Mouse (Mus musculus): ENCODE data around the gene Ppp1r11. TPM values are rescaled to one million over a fixed set of nuclear protein-coding genes. Genes with fewer than 3 reads are reported as not detected.

The Ppp1r11 gene
- total and polyA plus RNA-seq, 3 experiments: 113 to 247 (median 113) TPM

DNA sequence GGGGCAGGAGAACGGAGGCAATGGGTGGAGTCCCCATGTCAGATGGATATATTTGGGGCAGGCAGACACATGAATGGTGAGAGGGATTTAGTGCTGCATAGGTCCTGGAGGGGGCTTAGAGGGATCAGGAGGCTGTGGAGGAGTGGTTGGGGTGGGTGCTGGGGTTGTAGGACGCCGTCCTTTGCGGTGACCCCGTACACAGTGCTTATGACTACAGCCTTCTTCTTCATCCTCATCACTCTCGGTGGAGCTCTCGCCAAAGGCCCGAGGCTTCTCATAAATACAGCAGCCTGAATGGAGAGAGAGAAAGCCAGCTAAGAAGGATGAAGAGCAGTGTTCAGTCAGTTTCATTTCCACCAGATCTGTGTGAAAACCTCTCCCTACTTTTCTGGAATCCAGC lies 2.3 kb downstream of the Ppp1r11 start:
- peaks cover 45% of the 10 kb centered on the region for H3K36me3 ChIP-seq (replicated peaks)
- TF ChIP-seq GATA1 (IDR thresholded peaks at IDR 0.05; ENCODE audit: borderline replicate concordance, low read length): no peak
- no peak for TF ChIP-seq CTCF (IDR thresholded peaks at IDR 0.05; ENCODE audit: low read depth, low read length)
- TF ChIP-seq POLR2AphosphoS5 (IDR thresholded peaks at IDR 0.05; ENCODE audit: insufficient replicate concordance, low read depth, low read length): no peak
- TF ChIP-seq GATA2 (IDR thresholded peaks at IDR 0.05; ENCODE audit: borderline replicate concordance, low read depth, low read length): no peak
- TF ChIP-seq TAL1 (conservative IDR thresholded peaks at IDR 0.05; ENCODE audit: low read depth, low read length): no peak
- no peak overlapping the region for H3K4me3 ChIP-seq (ENCODE audit: low read depth, low read length)
- DNase-seq (ENCODE audit: low spot score) (no peak), ATAC-seq (ENCODE audit: extremely low read depth, insufficient number of reproducible peaks, low FRiP score, poor library complexity, severe bottlenecking) (no peak)
- H3K27me3 ChIP-seq (ENCODE audit: insufficient read depth, low read length): no peaks in the 10 kb centered on the region; the same call in 1 of the 2 replicates
- H3K4me1 ChIP-seq (ENCODE audit: insufficient read depth, low read depth, low read length): peaks cover 12% of the 10 kb centered on the region
- H3K9me3 ChIP-seq (replicated peaks): peaks cover 7% of the 10 kb centered on the region

GRCm38 (mm10) chr17:36948286-36948685 lies 3.3 kb downstream of the Ppp1r11 start:
- ATAC-seq (ENCODE audit: extremely low read depth, insufficient number of reproducible peaks, low FRiP score, poor library complexity, severe bottlenecking): no peak
- H3K4me1 ChIP-seq (ENCODE audit: insufficient read depth, low read depth, low read length): peaks cover 12% of the 10 kb centered on the region
- TF ChIP-seq POLR2AphosphoS5 (IDR thresholded peaks at IDR 0.05; ENCODE audit: insufficient replicate concordance, low read depth, low read length) (no peak), TAL1 (conservative IDR thresholded peaks at IDR 0.05; ENCODE audit: low read depth, low read length) (no peak), GATA1 (IDR thresholded peaks at IDR 0.05; ENCODE audit: borderline replicate concordance, low read length) (no peak), GATA2 (IDR thresholded peaks at IDR 0.05; ENCODE audit: borderline replicate concordance, low read depth, low read length) (no peak), CTCF (IDR thresholded peaks at IDR 0.05; ENCODE audit: low read depth, low read length) (no peak)
- peaks cover 40% of the 10 kb centered on the region for H3K36me3 ChIP-seq (replicated peaks)
- H3K4me3 ChIP-seq (ENCODE audit: low read depth, low read length): no peak overlapping the region
- no peak for DNase-seq (ENCODE audit: low spot score)
- peaks cover 7% of the 10 kb centered on the region for H3K9me3 ChIP-seq (replicated peaks)
- no peaks in the 10 kb centered on the region; the same call in 1 of the 2 replicates for H3K27me3 ChIP-seq (ENCODE audit: insufficient read depth, low read length)

DNA sequence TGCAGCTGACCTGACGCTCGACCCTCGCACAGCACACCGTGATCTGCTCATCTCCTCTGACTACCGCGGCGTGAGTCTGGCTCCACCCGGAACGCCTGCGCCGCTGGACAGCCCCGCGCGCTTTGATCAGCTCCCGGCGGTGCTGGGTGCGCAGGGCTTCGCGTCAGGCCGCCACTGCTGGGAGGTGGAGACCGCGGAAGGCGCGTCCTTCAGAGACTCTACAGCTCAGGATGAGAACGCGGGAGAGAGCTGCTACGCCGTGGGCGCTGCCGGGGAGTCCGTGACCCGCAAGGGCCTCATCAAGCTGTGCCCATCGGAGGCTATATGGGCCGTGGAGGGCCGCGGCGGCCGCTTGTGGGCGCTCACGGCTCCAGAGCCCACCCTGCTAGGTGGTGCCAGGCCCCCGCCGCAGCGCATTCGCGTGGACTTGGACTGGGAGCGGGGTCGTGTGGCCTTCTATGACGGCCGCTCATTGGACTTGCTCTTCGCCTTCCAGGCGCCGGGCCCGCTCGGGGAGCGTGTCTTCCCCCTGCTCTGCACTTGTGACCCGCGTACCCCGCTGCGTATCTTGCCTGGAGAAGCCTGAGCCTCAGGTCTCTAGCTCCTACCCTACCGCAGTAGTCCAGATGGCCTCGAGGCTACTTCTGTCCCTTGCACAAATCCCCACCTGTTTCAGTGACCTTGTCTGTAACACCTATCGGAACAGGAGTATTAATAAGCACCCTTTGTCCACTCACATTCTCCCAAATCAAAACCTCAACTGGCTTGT lies 4.3 kb downstream of the Ppp1r11 start:
- peaks cover 16% of the 10 kb centered on the region for H3K4me1 ChIP-seq (ENCODE audit: insufficient read depth, low read depth, low read length)
- ATAC-seq (ENCODE audit: extremely low read depth, insufficient number of reproducible peaks, low FRiP score, poor library complexity, severe bottlenecking): no peak

GRCm38 (mm10) chr17:36944121-36944775 lies 7.3 kb downstream of the Ppp1r11 start:
- peaks cover 4% of the 10 kb centered on the region for H3K4me1 ChIP-seq (ENCODE audit: insufficient read depth, low read depth, low read length)

More for the DNA sequence above, 4.3 kb downstream of the Ppp1r11 start:
- peaks cover 34% of the 10 kb centered on the region for H3K36me3 ChIP-seq (replicated peaks)
- H3K4me3 ChIP-seq (ENCODE audit: low read depth, low read length): no peak overlapping the region
- peaks cover 7% of the 10 kb centered on the region for H3K9me3 ChIP-seq (replicated peaks)
- no peak for TF ChIP-seq GATA1 (IDR thresholded peaks at IDR 0.05; ENCODE audit: borderline replicate concordance, low read length)
- TF ChIP-seq TAL1 (conservative IDR thresholded peaks at IDR 0.05; ENCODE audit: low read depth, low read length): no peak
- TF ChIP-seq POLR2AphosphoS5 (IDR thresholded peaks at IDR 0.05; ENCODE audit: insufficient replicate concordance, low read depth, low read length): no peak
- no peak for TF ChIP-seq GATA2 (IDR thresholded peaks at IDR 0.05; ENCODE audit: borderline replicate concordance, low read depth, low read length)
- no peak for TF ChIP-seq CTCF (IDR thresholded peaks at IDR 0.05; ENCODE audit: low read depth, low read length)
- DNase-seq (ENCODE audit: low spot score): no peak
- H3K27me3 ChIP-seq (ENCODE audit: insufficient read depth, low read length): peaks cover 7% of the 10 kb centered on the region; the same call in 1 of the 2 replicates

DNA sequence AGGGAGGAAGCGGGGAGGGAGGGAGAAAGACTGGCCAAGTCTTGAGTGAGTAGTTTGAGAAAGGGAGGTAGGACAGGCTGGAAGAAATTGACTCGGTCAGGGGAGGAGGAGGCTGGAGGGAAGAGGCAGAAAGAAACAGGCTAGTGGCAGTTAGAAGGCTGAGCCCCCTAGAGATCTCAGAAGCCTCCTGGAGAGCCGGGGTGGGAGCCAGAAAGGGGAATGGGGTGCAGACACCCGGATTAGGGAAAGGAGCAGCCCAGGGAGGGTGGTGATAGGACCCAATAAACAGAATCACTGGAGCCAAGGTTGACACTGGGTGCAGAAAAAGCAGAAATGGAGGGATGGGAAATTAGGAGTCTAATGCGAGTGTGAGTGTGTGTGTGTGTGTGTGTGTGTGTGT lies 7.8 kb downstream of the Ppp1r11 start:
- peaks cover 3% of the 10 kb centered on the region; the same call in 1 of the 2 replicates for H3K4me1 ChIP-seq (ENCODE audit: insufficient read depth, low read depth, low read length)
- TF ChIP-seq POLR2AphosphoS5 (IDR thresholded peaks at IDR 0.05; ENCODE audit: insufficient replicate concordance, low read depth, low read length) (no peak), GATA2 (IDR thresholded peaks at IDR 0.05; ENCODE audit: borderline replicate concordance, low read depth, low read length) (no peak), TAL1 (conservative IDR thresholded peaks at IDR 0.05; ENCODE audit: low read depth, low read length) (no peak), CTCF (IDR thresholded peaks at IDR 0.05; ENCODE audit: low read depth, low read length) (no peak), GATA1 (IDR thresholded peaks at IDR 0.05; ENCODE audit: borderline replicate concordance, low read length) (no peak)

More at GRCm38 (mm10) chr17:36944121-36944775, 7.3 kb downstream of the Ppp1r11 start:
- peaks cover 26% of the 10 kb centered on the region for H3K36me3 ChIP-seq (replicated peaks)
- peaks cover 7% of the 10 kb centered on the region for H3K9me3 ChIP-seq (replicated peaks)
- no peak for DNase-seq (ENCODE audit: low spot score)
- peaks cover 16% of the 10 kb centered on the region for H3K27me3 ChIP-seq (ENCODE audit: insufficient read depth, low read length)
- TF ChIP-seq POLR2AphosphoS5 (IDR thresholded peaks at IDR 0.05; ENCODE audit: insufficient replicate concordance, low read depth, low read length) (no peak), GATA2 (IDR thresholded peaks at IDR 0.05; ENCODE audit: borderline replicate concordance, low read depth, low read length) (no peak), CTCF (IDR thresholded peaks at IDR 0.05; ENCODE audit: low read depth, low read length) (no peak), GATA1 (IDR thresholded peaks at IDR 0.05; ENCODE audit: borderline replicate concordance, low read length) (no peak), TAL1 (conservative IDR thresholded peaks at IDR 0.05; ENCODE audit: low read depth, low read length) (no peak)
- no peak for ATAC-seq (ENCODE audit: extremely low read depth, insufficient number of reproducible peaks, low FRiP score, poor library complexity, severe bottlenecking)
- no peak overlapping the region for H3K4me3 ChIP-seq (ENCODE audit: low read depth, low read length)

More for the DNA sequence above, 7.8 kb downstream of the Ppp1r11 start:
- Histone ChIP-seq H3K36me3 (replicated peaks) (peaks cover 20% of the 10 kb centered on the region), H3K27me3 (ENCODE audit: insufficient read depth, low read length) (peaks cover 20% of the 10 kb centered on the region), H3K9me3 (replicated peaks) (peaks cover 7% of the 10 kb centered on the region), H3K4me3 (ENCODE audit: low read depth, low read length) (no peak overlapping the region)
- DNase-seq (ENCODE audit: low spot score) (no peak), ATAC-seq (ENCODE audit: extremely low read depth, insufficient number of reproducible peaks, low FRiP score, poor library complexity, severe bottlenecking) (no peak)
